ENCODE assay signal across 10 mouse cellular contexts in the genomic region with DNA sequence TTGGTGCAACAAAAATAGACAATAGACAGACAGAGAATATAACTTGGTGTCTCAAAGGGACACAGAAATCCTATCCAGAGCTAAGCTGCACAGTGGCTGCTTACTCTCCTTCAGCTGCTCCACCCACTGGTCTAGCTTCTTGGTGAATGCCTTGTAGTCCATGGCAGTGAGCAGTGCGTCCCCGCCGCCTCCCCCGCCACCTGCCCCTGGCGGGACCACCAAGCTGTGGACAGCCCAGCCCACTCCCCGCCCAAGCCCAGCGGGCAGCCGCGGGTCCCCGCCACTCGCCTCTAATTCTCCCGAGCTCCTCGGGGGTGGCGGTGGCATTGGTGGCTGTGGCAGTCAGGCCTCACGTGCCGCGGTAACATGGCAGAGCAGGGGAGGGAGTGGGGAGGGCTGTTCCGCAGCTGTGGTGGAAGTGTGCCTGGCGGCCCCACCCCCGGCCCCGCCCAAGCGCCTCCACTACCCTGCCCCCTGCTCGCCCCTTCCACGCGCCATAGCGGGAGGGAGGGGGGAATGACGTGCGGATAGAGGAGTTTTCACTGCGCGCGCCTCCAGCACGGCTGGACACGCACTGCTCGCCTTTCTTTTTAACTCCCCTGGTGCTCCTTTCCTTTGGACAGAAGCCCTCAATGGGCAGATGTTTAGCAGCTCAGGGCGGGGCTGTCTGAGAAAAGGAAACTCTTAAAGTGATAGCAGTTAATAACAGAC. TPM values are rescaled to one million over a fixed set of nuclear protein-coding genes. Genes with fewer than 3 reads are reported as not detected.
DNase-seq lines count a peak whose midpoint lies in the region; ATAC-seq lines count a peak whose summit lies in the region.
"Had no signal": no experiment of that assay in that cellular context is flagged by ENCODE, and none has a peak within 500 bp of the region (broad histone marks: within the 10 kb centered on the region; RNA-seq: fewer than 3 reads in every experiment).

No protein-coding gene starts in this region.

- peaks cover 10% of the 10 kb centered on the region; the same call in 1 of the 2 replicates for H3K9me3 ChIP-seq in embryonic facial prominence, embryonic 15.5 days (replicated peaks)
- 0 out of 2 replicates have a peak, but pooled peaks cover 6% of the 10 kb centered on the region for H3K9me3 ChIP-seq in intestine, embryonic 15.5 days
- H3K9me3 ChIP-seq in neural tube, embryonic 15.5 days (replicated peaks) = 0 out of 2 replicates have a peak, but pooled peaks cover 3% of the 10 kb centered on the region
- H3K9me3 ChIP-seq: G1E had no signal

- peak; percentile 29 for DNase-seq in kidney, adult 18-20 months
- DNase-seq in kidney, postnatal 14 days = no peak
- no peak for DNase-seq in layer of hippocampus, postnatal 10 days (ENCODE audit: low spot score in 2 of 2)
- DNase-seq in layer of hippocampus, postnatal 25 days (ENCODE audit: extremely low spot score in 1 of 2, low spot score in 1 of 2) = no peak
- DNase-seq in ovary, postnatal 10 days (ENCODE audit: low spot score) = no peak

- ATAC-seq in embryonic facial prominence, embryonic 15.5 days (ENCODE audit: insufficient number of reproducible peaks, low FRiP score, low TSS enrichment, low read depth) = peak; percentile 72; the same call in 1 of the 2 replicates
- peak; percentile 49; the same call in 1 of the 2 replicates for ATAC-seq in intestine, embryonic 15.5 days
- ATAC-seq in neural tube, embryonic 15.5 days (ENCODE audit: low FRiP score) = peak; percentile 79

- no peaks in the 10 kb centered on the region for H3K4me1 ChIP-seq in embryonic facial prominence, embryonic 15.5 days
- H3K4me1 ChIP-seq in intestine, embryonic 15.5 days (replicated peaks) = no peaks in the 10 kb centered on the region
- H3K4me1 ChIP-seq in neural tube, embryonic 15.5 days = no peaks in the 10 kb centered on the region

- no peak overlapping the region for H3K4me2 ChIP-seq in embryonic facial prominence, embryonic 15.5 days (replicated peaks)
- no peak overlapping the region for H3K4me2 ChIP-seq in intestine, embryonic 15.5 days (replicated peaks)
- peak overlapping the region; percentile 11 for H3K4me2 ChIP-seq in neural tube, embryonic 15.5 days

- no peaks in the 10 kb centered on the region for H3K27me3 ChIP-seq in embryonic facial prominence, embryonic 15.5 days
- no peaks in the 10 kb centered on the region for H3K27me3 ChIP-seq in intestine, embryonic 15.5 days (replicated peaks)
- H3K27me3 ChIP-seq in neural tube, embryonic 15.5 days (replicated peaks) = no peaks in the 10 kb centered on the region

- 20% methylated on average over 34 of the region's 35 CpGs for WGBS in embryonic facial prominence, embryonic 15.5 days
- WGBS in intestine, embryonic 15.5 days = 29% methylated on average over 34 of the region's 35 CpGs
- WGBS in neural tube, embryonic 15.5 days = 33% methylated on average over 34 of the region's 35 CpGs

- peak overlapping the region; percentile 18 for H3K4me3 ChIP-seq in embryonic facial prominence, embryonic 15.5 days (replicated peaks)
- no peak overlapping the region for H3K4me3 ChIP-seq in intestine, embryonic 15.5 days (replicated peaks)
- H3K4me3 ChIP-seq in neural tube, embryonic 15.5 days (replicated peaks) = peak overlapping the region; percentile 28

- H3K27ac ChIP-seq in embryonic facial prominence, embryonic 15.5 days (replicated peaks) = no peak overlapping the region
- no peak overlapping the region for H3K27ac ChIP-seq in intestine, embryonic 15.5 days
- no peak overlapping the region for H3K27ac ChIP-seq in neural tube, embryonic 15.5 days (replicated peaks)
- H3K27ac ChIP-seq: macrophage had no signal

- H3K36me3 ChIP-seq in embryonic facial prominence, embryonic 15.5 days = no peaks in the 10 kb centered on the region
- no peaks in the 10 kb centered on the region for H3K36me3 ChIP-seq in intestine, embryonic 15.5 days
- no peaks in the 10 kb centered on the region for H3K36me3 ChIP-seq in neural tube, embryonic 15.5 days
- H3K36me3 ChIP-seq: G1E had no signal

- no peak overlapping the region for H3K9ac ChIP-seq in embryonic facial prominence, embryonic 15.5 days
- H3K9ac ChIP-seq in intestine, embryonic 15.5 days = no peak overlapping the region
- H3K9ac ChIP-seq in neural tube, embryonic 15.5 days (replicated peaks) = no peak overlapping the region

RNA-seq across cellular contexts. Expression of a gene that starts 29.2 kb away (rescaled TPM):
- polyA plus RNA-seq in embryonic facial prominence, embryonic 15.5 days (2015; fragmentation: Nextera tagmentation; extraction: Ambion mirVana) = not detected in 2 replicates
- polyA plus RNA-seq in intestine, embryonic 15.5 days (2015; fragmentation: Nextera tagmentation; extraction: Ambion mirVana) = not detected in 2 replicates
- not detected in 2 replicates for polyA plus RNA-seq in neural tube, embryonic 15.5 days (2015; fragmentation: Nextera tagmentation; extraction: Ambion mirVana)
- total RNA-seq in layer of hippocampus, postnatal 10 days (2021) = not detected
- total RNA-seq in layer of hippocampus, postnatal 25 days (2021) = not detected
- total RNA-seq: G1E had no signal
- polyA plus RNA-seq: G1E, macrophage had no signal

RNA-seq across cellular contexts. Expression of a gene that starts 47.9 kb away (rescaled TPM):
- polyA plus RNA-seq in embryonic facial prominence, embryonic 15.5 days (2015; fragmentation: Nextera tagmentation; extraction: Ambion mirVana) = not detected in 2 replicates
- not detected in 2 replicates for polyA plus RNA-seq in intestine, embryonic 15.5 days (2015; fragmentation: Nextera tagmentation; extraction: Ambion mirVana)
- not detected in 2 replicates for polyA plus RNA-seq in neural tube, embryonic 15.5 days (2015; fragmentation: Nextera tagmentation; extraction: Ambion mirVana)
- total RNA-seq in layer of hippocampus, postnatal 10 days (2021) = not detected
- not detected for total RNA-seq in layer of hippocampus, postnatal 25 days (2021)
- polyA plus RNA-seq: G1E, macrophage had no signal
